Mouse (Mus musculus): ENCODE data around the gene Rps6kl1. TPM values are rescaled to one million over a fixed set of nuclear protein-coding genes. Genes with fewer than 3 reads are reported as not detected.
A peak's percentile ranks its signal among the peaks of the same experiment; 100 is the strongest.

Gene Rps6kl1
- polyA plus RNA-seq, 2 experiments: 0.31 to 0.57 TPM

- no peak for ATAC-seq (ENCODE audit: insufficient read depth)
- Histone ChIP-seq H3K4me1 (replicated peaks; ENCODE audit: control insufficient read depth in 2 of 2, insufficient read depth in 2 of 2, low read length in 1 of 2) (no peaks in the 10 kb centered on the region), H3K9me3 (ENCODE audit: control insufficient read depth, low read length) (no peaks in the 10 kb centered on the region), H3K4me3 (ENCODE audit: insufficient read depth in 1 of 2, low read depth in 2 of 2, low read length in 2 of 2) (no peak overlapping the region), H3K36me3 (replicated peaks; ENCODE audit: control insufficient read depth, insufficient read depth, low read depth) (no peaks in the 10 kb centered on the region), H3K9ac (replicated peaks) (no peak overlapping the region), H3K27ac (no peak overlapping the region), H3K4me2 (ENCODE audit: low read depth) (no peak overlapping the region), H3K27me3 (ENCODE audit: control insufficient read depth, insufficient read depth, low read length) (peaks cover 7% of the 10 kb centered on the region)
- no peak for TF ChIP-seq EP300 (IDR thresholded peaks at IDR 0.05; ENCODE audit: low read depth)
- no peak for TF ChIP-seq CTCF (IDR thresholded peaks at IDR 0.05; ENCODE audit: low read depth)
- 34% methylated on average over 8 of the region's 8 CpGs for WGBS (ENCODE audit: insufficient replicate concordance)
- no peak for DNase-seq (ENCODE audit: low read depth in 3 of 3, low spot score in 3 of 3)
Measured at GRCm38 (mm10) chr12:85182345-85182643, 31.2 kb upstream of the Rps6kl1 start.

- Histone ChIP-seq H3K27ac (no peak overlapping the region), H3K36me3 (replicated peaks; ENCODE audit: control insufficient read depth, insufficient read depth, low read depth) (no peaks in the 10 kb centered on the region), H3K27me3 (ENCODE audit: control insufficient read depth, insufficient read depth, low read length) (peaks cover 8% of the 10 kb centered on the region), H3K9me3 (ENCODE audit: control insufficient read depth, low read length) (no peaks in the 10 kb centered on the region), H3K9ac (replicated peaks) (no peak overlapping the region), H3K4me1 (replicated peaks; ENCODE audit: control insufficient read depth in 2 of 2, insufficient read depth in 2 of 2, low read length in 1 of 2) (peaks cover 0 to 3% of the 10 kb centered on the region in 2 experiments; a peak in 1 of 4 replicates), H3K4me2 (ENCODE audit: low read depth) (no peak overlapping the region), H3K4me3 (ENCODE audit: insufficient read depth in 1 of 2, low read depth in 2 of 2, low read length in 2 of 2) (no peak overlapping the region)
- TF ChIP-seq EP300 (IDR thresholded peaks at IDR 0.05; ENCODE audit: low read depth): no peak
- no peak for TF ChIP-seq CTCF (IDR thresholded peaks at IDR 0.05; ENCODE audit: low read depth)
- no peak for DNase-seq (ENCODE audit: low read depth in 3 of 3, low spot score in 3 of 3)
- no peak for ATAC-seq (ENCODE audit: insufficient read depth)
- WGBS (ENCODE audit: insufficient replicate concordance): 35% methylated on average over 17 of the region's 17 CpGs
Measured at GRCm38 (mm10) chr12:85181475-85182344, 30.6 kb upstream of the Rps6kl1 start.

GRCm38 (mm10) chr12:85178294-85178693 is 27.2 kb upstream of the Rps6kl1 start:
- no peaks in the 10 kb centered on the region for H3K9me3 ChIP-seq (ENCODE audit: control insufficient read depth, low read length)
- no peak for DNase-seq (ENCODE audit: low read depth in 3 of 3, low spot score in 3 of 3)
- H3K36me3 ChIP-seq (replicated peaks; ENCODE audit: control insufficient read depth, insufficient read depth, low read depth): no peaks in the 10 kb centered on the region
- no peak overlapping the region for H3K4me2 ChIP-seq (ENCODE audit: low read depth)
- ATAC-seq (ENCODE audit: insufficient read depth): no peak
- no peak overlapping the region for H3K4me3 ChIP-seq (ENCODE audit: insufficient read depth in 1 of 2, low read depth in 2 of 2, low read length in 2 of 2)
- peaks cover 11% of the 10 kb centered on the region for H3K27me3 ChIP-seq (ENCODE audit: control insufficient read depth, insufficient read depth, low read length)
- H3K9ac ChIP-seq (replicated peaks): no peak overlapping the region
- H3K27ac ChIP-seq: no peak overlapping the region
- H3K4me1 ChIP-seq (replicated peaks; ENCODE audit: control insufficient read depth in 2 of 2, insufficient read depth in 2 of 2, low read length in 1 of 2): peaks cover 0 to 3% of the 10 kb centered on the region in 2 experiments; a peak in 1 of 4 replicates
- 64% methylated on average over 2 of the region's 2 CpGs for WGBS (ENCODE audit: insufficient replicate concordance)
- TF ChIP-seq EP300 (IDR thresholded peaks at IDR 0.05; ENCODE audit: low read depth): no peak
- TF ChIP-seq CTCF (IDR thresholded peaks at IDR 0.05; ENCODE audit: low read depth): no peak

GRCm38 (mm10) chr12:85177740-85178239 is 26.7 kb upstream of the Rps6kl1 start, which contains the start of gene Pgf:
TSS of gene Pgf (minus strand) at chr12:85177790.
- Histone ChIP-seq H3K4me2 (ENCODE audit: low read depth) (peak within 1 kb of the TSS; percentile 46), H3K27ac (no peak within 1 kb of the TSS), H3K9ac (replicated peaks) (no peak within 1 kb of the TSS; the same call in 1 of the 2 replicates), H3K4me3 (ENCODE audit: insufficient read depth in 1 of 2, low read depth in 2 of 2, low read length in 2 of 2) (peak within 1 kb of the TSS; percentile 16 to 26; a peak in 2 of 4 replicates), H3K9me3 (ENCODE audit: control insufficient read depth, low read length) (no peaks in the 10 kb centered on the region), H3K27me3 (ENCODE audit: control insufficient read depth, insufficient read depth, low read length) (peaks cover 11% of the 10 kb centered on the region), H3K36me3 (replicated peaks; ENCODE audit: control insufficient read depth, insufficient read depth, low read depth) (no peaks in the 10 kb centered on the region), H3K4me1 (replicated peaks; ENCODE audit: control insufficient read depth in 2 of 2, insufficient read depth in 2 of 2, low read length in 1 of 2) (peaks cover 0 to 3% of the 10 kb centered on the region in 2 experiments; a peak in 1 of 4 replicates)
- DNase-seq (ENCODE audit: low read depth in 3 of 3, low spot score in 3 of 3): no peak
- TF ChIP-seq CTCF (IDR thresholded peaks at IDR 0.05; ENCODE audit: low read depth) (no peak), EP300 (IDR thresholded peaks at IDR 0.05; ENCODE audit: low read depth) (no peak)
- 45% methylated on average over 10 of the region's 10 CpGs for WGBS (ENCODE audit: insufficient replicate concordance)
- ATAC-seq (ENCODE audit: insufficient read depth): no peak

- 2% methylated on average over 32 of the region's 32 CpGs for WGBS (ENCODE audit: insufficient replicate concordance)
- H3K4me3 ChIP-seq (ENCODE audit: insufficient read depth in 1 of 2, low read depth in 2 of 2, low read length in 2 of 2): peak overlapping the region; percentile 16 to 26; a peak in 2 of 4 replicates
- peaks cover 0 to 3% of the 10 kb centered on the region in 2 experiments; a peak in 1 of 4 replicates for H3K4me1 ChIP-seq (replicated peaks; ENCODE audit: control insufficient read depth in 2 of 2, insufficient read depth in 2 of 2, low read length in 1 of 2)
- ATAC-seq (ENCODE audit: insufficient read depth) (peak; percentile 57; the same call in 1 of the 2 replicates), DNase-seq (ENCODE audit: low read depth in 3 of 3, low spot score in 3 of 3) (peak; percentile 22 to 24 (median 23))
- H3K9me3 ChIP-seq (ENCODE audit: control insufficient read depth, low read length): no peaks in the 10 kb centered on the region
- H3K9ac ChIP-seq (replicated peaks): no peak overlapping the region; the same call in 1 of the 2 replicates
- TF ChIP-seq CTCF (IDR thresholded peaks at IDR 0.05; ENCODE audit: low read depth) (no peak), EP300 (IDR thresholded peaks at IDR 0.05; ENCODE audit: low read depth) (no peak)
- H3K4me2 ChIP-seq (ENCODE audit: low read depth): peak overlapping the region; percentile 46
- no peaks in the 10 kb centered on the region for H3K36me3 ChIP-seq (replicated peaks; ENCODE audit: control insufficient read depth, insufficient read depth, low read depth)
- H3K27ac ChIP-seq: no peak overlapping the region
- peaks cover 7% of the 10 kb centered on the region for H3K27me3 ChIP-seq (ENCODE audit: control insufficient read depth, insufficient read depth, low read length)
Measured at GRCm38 (mm10) chr12:85176846-85177523, 25.9 kb upstream of the Rps6kl1 start.

All from liver, embryonic 14.5 days (tissue).